Mouse (Mus musculus): Measurements from ENCODE around the gene Spata25. TPM values are rescaled to one million over a fixed set of nuclear protein-coding genes. Genes with fewer than 3 reads are reported as not detected.
A peak's percentile ranks its signal among the peaks of the same experiment; 100 is the strongest.
"Not testable (repeated sequence)": the region's sequence is repeated elsewhere in the genome, so short reads cannot be mapped to it uniquely, and the experiment has no call there.

Spata25 gene
- total RNA-seq (2021), result under 1 TPM; 0.67 to 0.75 TPM
- long read RNA-seq, experiment 1, result 0 reads
- long read RNA-seq, experiment 2, result 0 reads

DNA sequence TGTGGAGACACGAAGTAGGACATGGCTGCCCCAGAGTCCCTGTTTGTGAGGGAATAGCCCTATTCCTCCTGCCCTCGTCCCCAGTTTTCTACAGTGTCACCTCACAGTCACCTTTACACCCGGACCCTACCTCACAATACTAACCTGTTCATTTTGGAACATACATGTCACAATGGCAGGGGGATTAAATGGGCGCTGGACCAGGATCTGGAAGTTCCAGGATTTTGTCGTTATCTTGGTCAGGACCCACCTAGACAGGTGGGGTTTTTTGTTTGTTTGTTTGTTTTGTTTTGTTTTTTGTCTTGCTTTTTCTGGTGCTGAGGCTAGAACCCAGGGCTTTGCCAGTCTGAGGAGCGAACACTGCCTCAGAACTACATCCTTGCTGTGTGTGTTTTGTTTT is at the start of gene Spata25:
Gene Spata25, minus strand, starts transcription at position 101 of the 400 bp plus-strand sequence.
- no peak for DNase-seq

- DNase-seq, result not testable (repeated sequence)
Observed at GRCm38 (mm10) chr2:164877376-164878215, 49.3 kb upstream of the Spata25 start.

GRCm38 (mm10) chr2:164875648-164876047 is 47.3 kb upstream of the Spata25 start:
- not testable (repeated sequence) for DNase-seq

GRCm38 (mm10) chr2:164874239-164874769 is 46.0 kb upstream of the Spata25 start:
- DNase-seq, result peak; percentile 73 to 88

- peak in 1 of 2 experiments; percentile 9 for DNase-seq
Observed at GRCm38 (mm10) chr2:164873621-164874020, 45.3 kb upstream of the Spata25 start.

GRCm38 (mm10) chr2:164871602-164872303 is 43.4 kb upstream of the Spata25 start:
- no peak for DNase-seq

- DNase-seq, result peak in 1 of 2 experiments; percentile 55
Observed at GRCm38 (mm10) chr2:164868491-164868890, 40.2 kb upstream of the Spata25 start.

- no peak for DNase-seq
Observed at GRCm38 (mm10) chr2:164867566-164867965, 39.2 kb upstream of the Spata25 start.

- peak; percentile 87 to 95 for DNase-seq
Observed at GRCm38 (mm10) chr2:164866741-164867551, 38.6 kb upstream of the Spata25 start.

- DNase-seq, result no peak
Observed at GRCm38 (mm10) chr2:164864593-164864992, 36.3 kb upstream of the Spata25 start.

- not testable (repeated sequence) for DNase-seq
Observed at GRCm38 (mm10) chr2:164863411-164863810, 35.1 kb upstream of the Spata25 start.

DNA sequence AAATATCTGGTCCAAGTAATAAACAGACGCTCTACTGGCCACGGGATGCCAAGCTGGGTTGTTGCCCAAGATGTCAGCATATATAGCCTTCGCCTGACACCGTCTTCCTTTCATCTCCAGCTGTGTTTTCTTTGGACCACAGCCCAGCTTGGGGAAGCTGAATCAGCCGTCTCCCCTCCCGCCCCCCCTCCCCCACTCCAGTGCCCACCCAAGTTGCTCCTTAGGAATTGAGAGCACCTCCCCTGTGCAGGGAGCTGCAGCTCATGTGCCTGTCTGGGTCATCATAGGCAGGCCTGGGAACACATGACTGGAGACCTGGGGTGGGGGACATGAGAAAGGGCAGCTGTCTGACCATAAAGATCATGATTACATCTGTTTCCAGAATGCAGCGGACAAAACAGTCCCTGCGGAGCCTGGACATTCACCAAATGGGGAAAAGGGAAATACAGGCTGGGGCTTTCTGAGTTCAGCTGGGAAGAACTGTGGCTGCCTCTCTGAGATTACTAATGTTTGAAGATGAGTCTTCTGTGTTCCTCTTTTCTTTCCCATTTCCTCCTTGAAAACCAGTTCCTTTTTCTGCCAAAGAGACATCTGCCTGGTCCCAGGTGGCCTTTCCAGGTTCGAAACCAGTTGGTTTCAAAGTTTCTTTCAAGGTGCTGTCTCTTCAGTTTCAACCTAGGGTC is 34.0 kb upstream of the Spata25 start:
- peak; percentile 78 to 86 for DNase-seq

GRCm38 (mm10) chr2:164861094-164861493 is 32.8 kb upstream of the Spata25 start:
- no peak for DNase-seq

DNA sequence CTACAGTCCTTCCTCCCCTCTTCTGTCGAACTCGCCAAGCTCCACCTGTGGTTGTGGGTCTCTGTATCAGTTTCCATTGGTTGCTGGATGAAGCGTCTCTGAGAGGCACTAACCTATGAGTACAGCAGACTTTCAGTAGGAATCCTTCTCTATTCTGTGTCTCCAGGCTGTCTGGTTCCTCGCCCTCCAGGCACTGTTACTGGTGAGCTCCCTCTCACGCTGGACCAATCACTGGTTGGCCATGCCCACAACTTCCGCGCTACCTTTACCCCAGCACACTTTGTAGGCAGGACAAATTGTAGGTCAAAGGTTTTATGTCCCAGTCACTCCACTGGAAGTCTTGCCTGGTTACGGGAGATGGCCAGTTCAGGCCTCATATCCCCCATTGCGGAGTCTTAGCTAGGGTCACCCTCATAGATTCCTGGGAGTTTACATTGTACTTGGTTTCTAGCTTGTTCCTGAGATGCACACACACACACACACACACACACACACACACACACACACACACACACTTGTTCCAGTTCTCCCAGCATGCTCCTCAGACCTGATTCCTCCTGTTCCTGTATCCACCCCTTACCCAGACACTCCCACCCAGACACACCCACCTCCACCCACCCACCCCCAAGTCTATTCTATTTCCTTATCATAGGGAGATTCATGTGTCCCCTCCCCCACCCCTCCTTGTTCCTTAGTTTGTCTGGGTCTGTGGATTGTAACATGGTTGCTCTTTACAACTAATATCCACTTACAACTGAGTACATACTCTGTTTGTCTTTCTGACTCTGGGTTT is 31.5 kb upstream of the Spata25 start:
- no peak for DNase-seq

GRCm38 (mm10) chr2:164859155-164859554 is 30.8 kb upstream of the Spata25 start:
- DNase-seq, result no peak

DNA sequence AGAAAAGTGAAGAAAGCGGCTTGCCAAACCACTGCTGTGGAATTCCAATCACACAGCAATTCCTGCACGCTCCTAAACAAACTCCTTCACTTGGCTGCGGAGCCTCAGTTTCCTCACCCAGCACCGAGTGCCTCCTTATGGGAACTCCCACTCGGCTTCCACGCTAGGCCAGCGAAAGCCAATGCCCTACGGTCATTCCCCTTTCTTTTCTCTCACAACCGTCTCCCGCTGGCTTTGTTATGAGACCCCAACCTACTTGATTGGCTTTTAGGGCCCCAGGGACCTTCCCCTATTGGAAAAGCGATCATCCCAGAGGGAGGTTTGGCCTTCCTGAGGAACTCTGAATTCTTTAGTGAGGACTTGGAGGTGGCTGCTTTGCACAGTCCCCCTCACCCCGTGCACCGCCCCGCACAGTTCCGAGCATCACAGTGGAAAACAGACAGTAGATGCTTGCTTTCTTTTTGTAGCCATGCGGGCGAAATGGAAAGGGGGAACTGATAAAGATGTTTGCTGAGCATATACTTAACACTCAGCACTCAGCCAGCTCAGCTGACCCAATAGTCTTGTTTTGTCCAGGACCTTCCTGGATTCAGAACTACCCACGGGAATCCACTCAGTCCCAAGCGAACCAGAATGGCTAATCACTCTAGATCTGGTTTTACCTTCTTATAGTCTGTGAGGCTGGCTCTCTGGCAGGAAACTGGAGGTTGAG is 29.7 kb upstream of the Spata25 start:
- DNase-seq, result peak in 1 of 2 experiments; percentile 36

DNA sequence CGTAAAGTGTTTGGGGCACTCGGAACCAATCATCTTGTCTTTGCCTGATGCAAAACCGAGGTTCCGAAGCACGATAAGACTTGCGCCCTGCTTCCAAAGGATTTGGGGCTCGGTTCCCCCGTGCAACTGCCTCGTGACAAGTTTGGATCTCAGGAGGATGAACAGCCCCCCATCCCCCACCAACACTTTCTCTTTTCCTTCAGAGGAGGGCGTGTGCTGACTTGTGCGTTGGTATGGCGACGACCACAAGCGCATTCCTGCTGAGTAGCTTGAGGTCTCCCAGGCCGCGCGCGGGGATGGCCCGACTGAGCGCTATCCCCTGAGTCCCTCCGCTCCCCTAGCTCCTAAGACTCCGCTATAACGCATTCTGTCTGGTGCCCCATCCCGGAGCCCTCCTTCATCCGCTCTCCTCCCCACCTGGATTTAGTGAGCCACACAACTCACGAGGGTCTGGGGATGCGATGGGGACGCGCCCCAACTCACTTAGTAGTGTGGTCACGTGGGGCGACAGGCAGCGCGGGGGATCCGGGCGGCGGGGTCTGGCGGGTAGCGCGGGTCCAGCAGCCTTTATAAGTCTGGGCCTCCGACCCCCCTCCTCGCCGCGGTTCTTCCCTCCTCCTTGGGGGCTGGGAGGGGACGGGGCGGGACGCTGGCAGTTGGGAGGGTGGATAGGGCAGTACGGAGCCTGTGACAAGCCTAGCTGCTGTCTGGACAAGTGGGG is 28.9 kb upstream of the Spata25 start, which contains the start of gene Pltp:
Gene Pltp, minus strand, starts transcription at position 611 of the 721 bp plus-strand sequence.
- peak; percentile 78 to 83 for DNase-seq

DNA sequence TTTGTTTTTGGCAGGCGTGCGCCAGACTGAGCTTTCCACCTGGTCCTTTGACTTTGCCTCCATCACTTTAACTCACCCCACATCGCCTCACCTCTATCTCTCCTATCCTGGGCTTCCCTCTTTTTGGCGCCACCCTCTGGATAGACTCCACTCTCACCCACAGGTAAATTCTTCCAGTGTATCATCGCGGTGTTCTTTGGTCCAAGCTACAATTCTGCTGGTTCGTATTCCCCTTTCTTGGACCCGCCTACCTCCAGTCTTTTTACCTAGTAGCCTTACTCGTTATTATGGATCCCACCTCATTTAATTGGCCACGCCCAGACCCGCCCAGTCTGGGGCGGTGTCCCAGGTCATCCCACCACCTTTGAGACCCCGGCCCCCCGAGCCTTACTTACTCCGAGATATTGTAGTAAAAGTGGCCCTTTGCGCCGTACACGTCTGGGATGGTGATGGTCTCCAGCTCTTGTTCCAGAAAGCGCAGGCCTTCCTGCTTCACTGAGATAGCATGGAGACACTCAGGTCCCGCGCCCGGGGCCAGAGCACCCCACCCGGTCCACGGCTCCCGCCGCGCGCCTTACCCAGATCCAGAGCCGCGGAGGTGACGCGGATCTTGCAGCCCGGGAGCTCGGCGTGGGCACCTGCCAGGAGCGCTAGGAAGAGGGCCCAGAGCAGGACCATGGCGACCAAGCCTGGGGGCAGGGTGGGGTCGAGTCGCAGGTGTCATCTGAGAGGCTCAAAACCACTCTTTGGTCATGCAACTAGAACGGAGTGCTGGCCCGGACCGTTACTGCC is 28.2 kb upstream of the Spata25 start:
- peak in 1 of 2 experiments; percentile 33 for DNase-seq

All from heart, adult 18-20 months (tissue).